Mouse (Mus musculus) thymus, adult 2 months (tissue): ENCODE data around the gene Sdha.

Experiments used
- CTCF ChIP-seq: fragments of 200-500 bp; IDR thresholded peaks from 2 replicates; pipeline ENCODE4 v1.5.1; 2012; ENCODE audit warnings: mild to moderate bottlenecking, control low read depth, low read length, moderate library complexity, borderline replicate concordance; ENCODE audit not compliant: control insufficient read depth, poor library complexity, insufficient read depth; ENCODE audit errors: extremely low read depth
- POLR2A ChIP-seq: fragments of 200-500 bp; IDR thresholded peaks from 2 replicates; pipeline ENCODE4 v1.6.1; 2012; ENCODE audit warnings: mild to moderate bottlenecking, low read length, control low read depth, moderate library complexity; ENCODE audit not compliant: control insufficient read depth, poor library complexity, insufficient read depth; ENCODE audit errors: extremely low read depth

DNA sequence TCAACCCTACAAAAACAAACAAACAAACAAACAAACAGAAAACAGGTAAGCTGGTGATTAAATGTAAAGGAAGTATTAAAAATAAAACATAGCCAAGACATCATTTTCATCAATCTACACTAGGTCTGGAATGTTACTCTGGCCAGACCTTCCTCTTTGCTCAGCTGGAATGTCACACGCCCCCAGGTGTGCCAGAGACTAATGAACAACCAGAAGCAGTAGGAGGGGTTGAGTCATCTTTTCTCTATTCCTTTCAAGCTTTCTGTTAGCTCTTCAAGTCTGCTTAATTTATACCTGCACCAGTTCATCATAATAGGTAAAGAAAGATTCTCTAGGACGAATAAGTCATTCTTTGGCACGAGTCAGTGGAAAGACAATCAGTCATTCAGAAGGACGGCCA, 33.7 kb downstream of the Sdha start:
- TF ChIP-seq CTCF (no peak), POLR2A (no peak)
